In genomic region chr7:19239423-19239822, GRCm38 (mm10) we compare ENCODE assay signal across 8 mouse cellular contexts. TPM values are rescaled to one million over a fixed set of nuclear protein-coding genes. Genes with fewer than 3 reads are reported as not detected.
DNase-seq lines count a peak whose midpoint lies in the region; ATAC-seq lines count a peak whose summit lies in the region.

No protein-coding gene starts in this region.

- no peak overlapping the region for H3K9ac ChIP-seq in embryonic facial prominence, embryonic 12.5 days
- no peak overlapping the region for H3K9ac ChIP-seq in midbrain, embryonic 14.5 days (replicated peaks; ENCODE audit: low read length)

- H3K4me3 ChIP-seq in embryonic facial prominence, embryonic 12.5 days: no peak overlapping the region
- no peak overlapping the region for H3K4me3 ChIP-seq in limb, embryonic 10.5 days
- no peak overlapping the region for H3K4me3 ChIP-seq in midbrain, embryonic 14.5 days (replicated peaks; ENCODE audit: low read depth, low read length)

- 0 out of 2 replicates have a peak, but pooled peaks have one; percentile 76 for ATAC-seq in embryonic facial prominence, embryonic 12.5 days (ENCODE audit: insufficient number of reproducible peaks, insufficient read depth, low FRiP score, low TSS enrichment)
- ATAC-seq in midbrain, embryonic 14.5 days (ENCODE audit: low FRiP score, low TSS enrichment): peak; percentile 81

- no peaks in the 10 kb centered on the region for H3K4me1 ChIP-seq in embryonic facial prominence, embryonic 12.5 days
- H3K4me1 ChIP-seq in limb, embryonic 10.5 days: 0 out of 2 replicates have a peak, but pooled peaks cover 7% of the 10 kb centered on the region
- H3K4me1 ChIP-seq in midbrain, embryonic 14.5 days (ENCODE audit: control insufficient read depth, insufficient read depth, low read length): no peaks in the 10 kb centered on the region

- H3K4me2 ChIP-seq in embryonic facial prominence, embryonic 12.5 days (replicated peaks): no peak overlapping the region
- no peak overlapping the region for H3K4me2 ChIP-seq in midbrain, embryonic 14.5 days (ENCODE audit: low read length)

- no peaks in the 10 kb centered on the region for H3K36me3 ChIP-seq in embryonic facial prominence, embryonic 12.5 days
- H3K36me3 ChIP-seq in limb, embryonic 10.5 days: peaks cover 16% of the 10 kb centered on the region
- no peaks in the 10 kb centered on the region for H3K36me3 ChIP-seq in midbrain, embryonic 14.5 days (ENCODE audit: control insufficient read depth, insufficient read depth, low read length)

- peak; percentile 53 for DNase-seq in 3134 (ENCODE audit: extremely low read depth, insufficient read length, low spot score)
- peak; percentile 88 for DNase-seq in adrenal gland, postnatal 25 days
- peak; percentile 87 to 97 for DNase-seq in heart, adult 18-20 months
- DNase-seq in kidney, adult 18-20 months: peak; percentile 91
- DNase-seq in limb, embryonic 10.5 days (ENCODE audit: low spot score): peak; percentile 93
- DNase-seq in midbrain, embryonic 14.5 days: peak; percentile 92
- DNase-seq in spleen, adult 18-20 months: peak; percentile 76 to 90

- no peaks in the 10 kb centered on the region for H3K27me3 ChIP-seq in embryonic facial prominence, embryonic 12.5 days
- no peaks in the 10 kb centered on the region for H3K27me3 ChIP-seq in limb, embryonic 10.5 days (ENCODE audit: low read depth, poor library complexity, severe bottlenecking)
- no peaks in the 10 kb centered on the region for H3K27me3 ChIP-seq in midbrain, embryonic 14.5 days (ENCODE audit: control insufficient read depth, insufficient read depth, low read length)

- H3K9me3 ChIP-seq in embryonic facial prominence, embryonic 12.5 days: no peaks in the 10 kb centered on the region
- no peaks in the 10 kb centered on the region for H3K9me3 ChIP-seq in limb, embryonic 10.5 days (replicated peaks)
- no peaks in the 10 kb centered on the region for H3K9me3 ChIP-seq in midbrain, embryonic 14.5 days (ENCODE audit: control insufficient read depth, low read length)

- WGBS in embryonic facial prominence, embryonic 12.5 days: 0% methylated on average over 1 of the region's 1 CpGs
- 0% methylated on average over 1 of the region's 1 CpGs for WGBS in limb, embryonic 10.5 days
- WGBS in midbrain, embryonic 14.5 days: 0% methylated on average over 1 of the region's 1 CpGs

- no peak overlapping the region for H3K27ac ChIP-seq in embryonic facial prominence, embryonic 12.5 days
- H3K27ac ChIP-seq in limb, embryonic 10.5 days: no peak overlapping the region
- H3K27ac ChIP-seq in midbrain, embryonic 14.5 days (replicated peaks; ENCODE audit: low read depth, low read length): no peak overlapping the region

RNA-seq across cellular contexts. Expression of gene Opa3, which starts 11.3 kb away (rescaled TPM):
- 26.9 and 30.6 TPM in 2 replicates for total RNA-seq in adrenal gland, postnatal 25 days (2021)
- polyA plus RNA-seq in embryonic facial prominence, embryonic 12.5 days (2016; fragmentation: Nextera tagmentation; extraction: Ambion mirVana): 38.2 and 40.1 TPM in 2 replicates
- total RNA-seq in heart, adult 18-20 months (2021): 10 to 100 TPM; 65.1 to 70.8 TPM
- 45.7 and 48.7 TPM in 2 replicates for polyA plus RNA-seq in limb, embryonic 10.5 days (2016; fragmentation: Nextera tagmentation; extraction: Ambion mirVana)
- 33.2 and 35.0 TPM in 2 replicates for polyA plus RNA-seq in midbrain, embryonic 14.5 days (2014; fragmentation: Nextera tagmentation; extraction: Ambion mirVana)

RNA-seq across cellular contexts. Expression of gene Gpr4, which starts 27.1 kb away (rescaled TPM):
- total RNA-seq in adrenal gland, postnatal 25 days (2021): 6.2 and 7.5 TPM in 2 replicates
- 1.4 and 1.7 TPM in 2 replicates for polyA plus RNA-seq in embryonic facial prominence, embryonic 12.5 days (2016; fragmentation: Nextera tagmentation; extraction: Ambion mirVana)
- total RNA-seq in heart, adult 18-20 months (2021): 1 to 10 TPM; 5.5 to 7.1 TPM
- polyA plus RNA-seq in limb, embryonic 10.5 days (2016; fragmentation: Nextera tagmentation; extraction: Ambion mirVana): 6.5 and 8.5 TPM in 2 replicates
- 1.8 and 2.5 TPM in 2 replicates for polyA plus RNA-seq in midbrain, embryonic 14.5 days (2014; fragmentation: Nextera tagmentation; extraction: Ambion mirVana)

RNA-seq across cellular contexts. Expression of gene Vasp, which starts 32.2 kb away (rescaled TPM):
- total RNA-seq in adrenal gland, postnatal 25 days (2021): 47.4 and 61.4 TPM in 2 replicates
- 68.2 and 69.3 TPM in 2 replicates for polyA plus RNA-seq in embryonic facial prominence, embryonic 12.5 days (2016; fragmentation: Nextera tagmentation; extraction: Ambion mirVana)
- total RNA-seq in heart, adult 18-20 months (2021): 10 to 100 TPM; 26.7 to 27.7 TPM
- 68.1 and 75.7 TPM in 2 replicates for polyA plus RNA-seq in limb, embryonic 10.5 days (2016; fragmentation: Nextera tagmentation; extraction: Ambion mirVana)
- 28.9 and 29.1 TPM in 2 replicates for polyA plus RNA-seq in midbrain, embryonic 14.5 days (2014; fragmentation: Nextera tagmentation; extraction: Ambion mirVana)

RNA-seq across cellular contexts. Expression of gene Ppm1n, which starts 40.4 kb away (rescaled TPM):
- not detected in 2 replicates for total RNA-seq in adrenal gland, postnatal 25 days (2021)
- 0.18 TPM in 1 of 2 replicates, not detected in the other for polyA plus RNA-seq in embryonic facial prominence, embryonic 12.5 days (2016; fragmentation: Nextera tagmentation; extraction: Ambion mirVana)
- not detected for total RNA-seq in heart, adult 18-20 months (2021)
- polyA plus RNA-seq in limb, embryonic 10.5 days (2016; fragmentation: Nextera tagmentation; extraction: Ambion mirVana): 0.16 and 0.39 TPM in 2 replicates
- polyA plus RNA-seq in midbrain, embryonic 14.5 days (2014; fragmentation: Nextera tagmentation; extraction: Ambion mirVana): 0.62 and 1.2 TPM in 2 replicates

RNA-seq across cellular contexts. Expression of gene Rtn2, which starts 43.0 kb away (rescaled TPM):
- 2.5 and 5.3 TPM in 2 replicates for total RNA-seq in adrenal gland, postnatal 25 days (2021)
- polyA plus RNA-seq in embryonic facial prominence, embryonic 12.5 days (2016; fragmentation: Nextera tagmentation; extraction: Ambion mirVana): 17.9 and 21.4 TPM in 2 replicates
- 100 to 1,000 TPM; 124 to 132 TPM for total RNA-seq in heart, adult 18-20 months (2021)
- polyA plus RNA-seq in limb, embryonic 10.5 days (2016; fragmentation: Nextera tagmentation; extraction: Ambion mirVana): 5.5 and 5.6 TPM in 2 replicates
- polyA plus RNA-seq in midbrain, embryonic 14.5 days (2014; fragmentation: Nextera tagmentation; extraction: Ambion mirVana): 100.0 and 101 TPM in 2 replicates
